Mouse (Mus musculus): ENCODE measurements around the gene 6430550D23Rik.

DNA sequence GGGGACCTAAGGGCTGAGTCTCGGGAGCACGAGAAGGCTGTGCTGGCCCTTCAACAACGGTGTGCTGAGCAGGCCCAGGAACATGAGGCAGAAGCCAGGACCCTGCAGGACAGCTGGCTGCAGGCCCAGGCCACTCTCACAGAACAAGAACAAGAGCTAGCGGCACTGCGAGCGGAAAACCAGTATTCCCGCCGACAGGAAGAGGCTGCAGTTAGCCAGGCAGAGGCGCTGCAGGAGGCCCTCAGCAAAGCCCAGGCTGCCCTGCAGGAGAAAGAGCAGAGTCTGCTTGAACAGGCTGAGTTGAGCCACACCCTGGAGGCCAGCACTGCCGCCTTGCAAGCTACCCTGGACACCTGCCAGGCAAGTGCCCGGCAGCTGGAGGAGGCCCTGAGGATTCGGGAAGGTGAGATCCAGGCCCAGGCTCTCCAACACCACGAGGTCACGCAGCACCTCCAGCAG lies 15.9 kb downstream of the 6430550D23Rik start:
- TF ChIP-seq GATA1 (IDR thresholded peaks at IDR 0.05; ENCODE audit: low read length) (no peak), TAL1 (IDR thresholded peaks at IDR 0.05; ENCODE audit: low read length) (no peak)
